Mouse (Mus musculus): ENCODE measurements around the gene Zfp398. TPM values are rescaled to one million over a fixed set of nuclear protein-coding genes. Genes with fewer than 3 reads are reported as not detected.

Gene Zfp398
- polyA plus RNA-seq, 1 experiment from 2014 or later: 18.6 TPM

DNA sequence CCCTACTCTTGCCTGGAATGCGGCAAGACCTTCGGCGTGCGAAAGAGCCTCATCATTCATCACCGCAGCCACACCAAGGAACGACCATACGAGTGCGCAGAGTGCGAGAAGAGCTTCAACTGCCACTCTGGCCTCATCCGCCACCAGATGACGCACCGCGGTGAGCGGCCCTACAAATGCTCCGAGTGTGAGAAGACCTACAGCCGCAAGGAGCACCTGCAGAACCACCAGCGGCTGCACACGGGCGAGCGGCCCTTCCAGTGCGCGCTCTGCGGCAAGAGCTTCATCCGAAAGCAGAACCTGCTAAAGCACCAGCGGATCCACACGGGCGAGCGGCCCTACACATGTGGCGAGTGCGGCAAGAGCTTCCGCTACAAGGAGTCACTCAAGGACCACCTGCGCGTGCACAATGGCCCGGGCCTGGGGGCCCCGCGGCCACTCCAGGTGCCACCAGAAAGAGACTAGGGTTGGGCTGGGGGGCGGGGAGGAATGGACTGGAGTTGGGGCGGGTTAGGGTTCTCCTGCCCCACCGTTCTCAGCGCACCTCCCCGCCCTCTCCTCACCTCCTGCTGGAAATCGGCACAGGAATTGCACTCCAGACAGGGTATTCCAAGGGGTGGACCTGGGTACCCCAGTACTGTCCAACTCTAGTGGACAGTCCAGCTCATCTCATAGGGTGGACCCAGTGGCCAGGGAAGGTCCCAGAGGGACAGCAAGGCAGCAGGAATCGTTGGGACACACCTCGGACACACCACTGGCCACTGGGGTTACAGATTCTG lies 69.6 kb downstream of the Zfp398 start:
- no peak for DNase-seq (ENCODE audit: low spot score)

DNA sequence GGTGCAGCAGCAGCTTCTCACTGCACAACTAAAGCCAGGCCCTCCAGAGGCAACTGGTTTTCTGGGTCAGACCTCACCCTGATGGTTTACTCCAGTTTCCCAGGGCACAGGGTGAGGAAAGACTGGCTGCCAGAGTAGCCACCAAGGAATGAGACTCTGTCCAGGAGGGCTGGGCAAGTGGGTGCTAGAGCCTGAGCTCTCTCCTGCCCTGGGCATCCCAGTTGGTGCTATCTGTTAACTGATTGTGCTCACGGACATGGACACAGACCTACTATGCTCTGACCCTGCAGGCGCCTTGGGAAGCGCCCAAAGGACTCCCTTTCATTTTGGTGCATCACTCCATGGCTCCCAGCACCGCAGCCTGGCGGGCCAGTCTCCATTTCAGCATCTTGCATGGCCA lies 70.9 kb downstream of the Zfp398 start:
- ATAC-seq (ENCODE audit: low FRiP score) (no peak), DNase-seq (ENCODE audit: low spot score) (no peak)
- Histone ChIP-seq H3K9ac (no peak overlapping the region), H3K36me3 (replicated peaks; ENCODE audit: control insufficient read depth, insufficient read depth) (peaks cover 68% of the 10 kb centered on the region), H3K4me3 (replicated peaks; ENCODE audit: low read length) (no peak overlapping the region), H3K27me3 (ENCODE audit: control insufficient read depth, insufficient read depth, low read length) (no peaks in the 10 kb centered on the region), H3K4me1 (replicated peaks; ENCODE audit: control insufficient read depth, insufficient read depth, low read length) (no peaks in the 10 kb centered on the region), H3K9me3 (ENCODE audit: control insufficient read depth, low read length) (no peaks in the 10 kb centered on the region), H3K27ac (no peak overlapping the region), H3K4me2 (replicated peaks) (no peak overlapping the region)
- WGBS: 93% methylated on average over 5 of the region's 5 CpGs

More for the DNA sequence above, 69.6 kb downstream of the Zfp398 start:
- Histone ChIP-seq H3K27ac (no peak overlapping the region), H3K27me3 (ENCODE audit: control insufficient read depth, insufficient read depth, low read length) (no peaks in the 10 kb centered on the region), H3K4me3 (replicated peaks; ENCODE audit: low read length) (no peak overlapping the region), H3K4me2 (replicated peaks) (no peak overlapping the region), H3K4me1 (replicated peaks; ENCODE audit: control insufficient read depth, insufficient read depth, low read length) (no peaks in the 10 kb centered on the region), H3K9ac (no peak overlapping the region), H3K36me3 (replicated peaks; ENCODE audit: control insufficient read depth, insufficient read depth) (peaks cover 80% of the 10 kb centered on the region), H3K9me3 (ENCODE audit: control insufficient read depth, low read length) (no peaks in the 10 kb centered on the region)
- 53% methylated on average over 44 of the region's 44 CpGs for WGBS
- ATAC-seq (ENCODE audit: low FRiP score): 0 out of 2 replicates have a peak, but pooled peaks have one; percentile 24

DNA sequence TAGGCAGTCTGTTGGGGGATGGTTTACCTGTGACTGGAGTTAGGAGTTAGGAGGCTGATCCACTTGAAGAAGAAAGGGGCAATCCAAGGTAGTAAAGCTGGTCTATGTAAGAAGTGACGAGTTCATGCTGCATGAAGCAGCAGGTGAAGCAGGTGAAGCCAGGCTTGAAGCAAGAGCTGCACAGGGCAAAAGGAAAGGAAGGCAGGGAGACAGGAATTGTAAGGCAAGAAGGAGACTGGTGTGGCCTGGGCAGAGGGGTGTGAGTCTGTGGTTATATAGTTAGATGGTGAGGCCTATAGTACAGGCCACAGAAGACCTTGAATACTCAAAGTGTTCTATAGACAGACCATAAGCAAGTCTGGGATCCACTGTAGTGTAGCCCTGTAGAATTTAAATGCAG lies 73.5 kb downstream of the Zfp398 start:
- peaks cover 43% of the 10 kb centered on the region for H3K36me3 ChIP-seq (replicated peaks; ENCODE audit: control insufficient read depth, insufficient read depth)
- H3K27me3 ChIP-seq (ENCODE audit: control insufficient read depth, insufficient read depth, low read length): no peaks in the 10 kb centered on the region
- ATAC-seq (ENCODE audit: low FRiP score) (no peak), DNase-seq (ENCODE audit: low spot score) (no peak)
- 94% methylated on average over 1 of the region's 1 CpGs for WGBS
- no peak overlapping the region for H3K9ac ChIP-seq
- no peaks in the 10 kb centered on the region for H3K9me3 ChIP-seq (ENCODE audit: control insufficient read depth, low read length)
- H3K4me3 ChIP-seq (replicated peaks; ENCODE audit: low read length): no peak overlapping the region
- no peak overlapping the region for H3K27ac ChIP-seq
- no peak overlapping the region for H3K4me2 ChIP-seq (replicated peaks)
- H3K4me1 ChIP-seq (replicated peaks; ENCODE audit: control insufficient read depth, insufficient read depth, low read length): no peaks in the 10 kb centered on the region

DNA sequence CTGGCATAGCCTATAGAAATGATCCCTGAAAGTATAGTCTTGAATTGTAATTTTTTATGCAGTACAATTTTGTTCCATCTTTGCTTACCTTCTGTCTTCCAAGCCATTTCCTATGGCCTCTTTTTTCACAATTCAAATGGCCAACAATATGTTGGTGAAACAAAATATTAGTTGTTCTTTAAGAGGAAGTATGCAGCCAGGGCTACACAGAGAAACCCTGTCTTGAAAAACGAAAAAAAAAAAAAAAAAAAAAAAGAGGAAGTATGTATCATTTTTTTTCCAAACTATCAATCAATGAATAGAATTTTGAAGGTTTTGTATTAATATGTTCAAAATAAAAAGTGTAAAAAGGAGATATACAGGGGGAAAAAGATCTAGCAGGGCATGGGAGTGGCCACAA lies 76.2 kb downstream of the Zfp398 start:
- no peak overlapping the region for H3K4me2 ChIP-seq (replicated peaks)
- 86% methylated on average over 1 of the region's 1 CpGs for WGBS
- H3K4me3 ChIP-seq (replicated peaks; ENCODE audit: low read length): no peak overlapping the region
- H3K4me1 ChIP-seq (replicated peaks; ENCODE audit: control insufficient read depth, insufficient read depth, low read length): no peaks in the 10 kb centered on the region
- ATAC-seq (ENCODE audit: low FRiP score) (no peak), DNase-seq (ENCODE audit: low spot score) (no peak)
- H3K9ac ChIP-seq: no peak overlapping the region
- no peak overlapping the region for H3K27ac ChIP-seq
- no peaks in the 10 kb centered on the region for H3K27me3 ChIP-seq (ENCODE audit: control insufficient read depth, insufficient read depth, low read length)
- H3K9me3 ChIP-seq (ENCODE audit: control insufficient read depth, low read length): no peaks in the 10 kb centered on the region
- H3K36me3 ChIP-seq (replicated peaks; ENCODE audit: control insufficient read depth, insufficient read depth): peaks cover 16% of the 10 kb centered on the region

DNA sequence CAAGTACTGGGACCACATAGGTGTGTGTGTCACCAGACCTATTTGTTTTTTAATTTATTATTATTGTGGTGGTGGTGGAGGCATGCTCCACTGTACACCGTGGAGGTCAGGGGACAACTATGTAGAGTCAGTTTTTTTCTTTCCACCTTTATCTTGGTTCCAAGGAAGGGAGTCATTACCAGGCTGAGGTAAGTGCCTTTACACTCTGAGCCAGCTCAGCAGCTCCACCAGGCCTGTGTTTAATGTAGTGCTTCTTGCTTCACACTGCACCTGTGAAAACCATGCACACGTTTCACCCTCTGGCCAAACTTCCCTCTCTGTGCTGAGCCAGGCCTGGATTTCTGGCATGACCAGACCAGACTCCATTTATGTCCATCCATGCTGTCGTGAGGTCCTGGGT lies 77.5 kb downstream of the Zfp398 start:
- Histone ChIP-seq H3K9me3 (ENCODE audit: control insufficient read depth, low read length) (no peaks in the 10 kb centered on the region), H3K27ac (no peak overlapping the region), H3K4me2 (replicated peaks) (no peak overlapping the region), H3K36me3 (replicated peaks; ENCODE audit: control insufficient read depth, insufficient read depth) (peaks cover 4% of the 10 kb centered on the region), H3K9ac (no peak overlapping the region), H3K4me3 (replicated peaks; ENCODE audit: low read length) (no peak overlapping the region), H3K4me1 (replicated peaks; ENCODE audit: control insufficient read depth, insufficient read depth, low read length) (no peaks in the 10 kb centered on the region), H3K27me3 (ENCODE audit: control insufficient read depth, insufficient read depth, low read length) (no peaks in the 10 kb centered on the region)
- DNase-seq (ENCODE audit: low spot score) (no peak), ATAC-seq (ENCODE audit: low FRiP score) (no peak)
- WGBS: 73% methylated on average over 3 of the region's 3 CpGs

DNA sequence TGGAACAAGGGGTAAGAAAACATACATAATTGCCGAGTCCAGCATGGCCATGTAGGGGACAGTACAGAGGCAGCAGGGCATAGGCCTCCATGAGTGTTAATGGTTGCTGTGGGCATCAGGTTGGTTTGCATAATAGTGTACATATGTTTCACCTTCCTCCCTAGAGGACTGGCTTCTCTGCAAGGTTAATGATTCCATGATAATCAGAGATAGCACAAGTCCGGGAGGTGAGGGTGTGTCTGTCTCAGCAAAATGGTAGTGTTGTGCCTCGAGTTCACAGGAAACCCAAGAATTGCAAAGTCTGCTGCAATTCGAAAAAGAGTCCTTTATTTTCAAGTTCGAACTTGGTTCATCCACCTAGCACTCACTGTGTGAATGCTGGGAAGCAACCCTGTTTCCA lies 81.6 kb downstream of the Zfp398 start:
- WGBS: 86% methylated on average over 5 of the region's 5 CpGs
- H3K9me3 ChIP-seq (ENCODE audit: control insufficient read depth, low read length): no peaks in the 10 kb centered on the region
- no peak overlapping the region for H3K9ac ChIP-seq
- no peak overlapping the region for H3K27ac ChIP-seq
- no peak overlapping the region for H3K4me2 ChIP-seq (replicated peaks)
- H3K4me3 ChIP-seq (replicated peaks; ENCODE audit: low read length): no peak overlapping the region
- no peaks in the 10 kb centered on the region for H3K27me3 ChIP-seq (ENCODE audit: control insufficient read depth, insufficient read depth, low read length)
- no peaks in the 10 kb centered on the region for H3K36me3 ChIP-seq (replicated peaks; ENCODE audit: control insufficient read depth, insufficient read depth)
- ATAC-seq (ENCODE audit: low FRiP score): no peak
- no peak for DNase-seq (ENCODE audit: low spot score)
- peaks cover 10% of the 10 kb centered on the region for H3K4me1 ChIP-seq (replicated peaks; ENCODE audit: control insufficient read depth, insufficient read depth, low read length)

DNA sequence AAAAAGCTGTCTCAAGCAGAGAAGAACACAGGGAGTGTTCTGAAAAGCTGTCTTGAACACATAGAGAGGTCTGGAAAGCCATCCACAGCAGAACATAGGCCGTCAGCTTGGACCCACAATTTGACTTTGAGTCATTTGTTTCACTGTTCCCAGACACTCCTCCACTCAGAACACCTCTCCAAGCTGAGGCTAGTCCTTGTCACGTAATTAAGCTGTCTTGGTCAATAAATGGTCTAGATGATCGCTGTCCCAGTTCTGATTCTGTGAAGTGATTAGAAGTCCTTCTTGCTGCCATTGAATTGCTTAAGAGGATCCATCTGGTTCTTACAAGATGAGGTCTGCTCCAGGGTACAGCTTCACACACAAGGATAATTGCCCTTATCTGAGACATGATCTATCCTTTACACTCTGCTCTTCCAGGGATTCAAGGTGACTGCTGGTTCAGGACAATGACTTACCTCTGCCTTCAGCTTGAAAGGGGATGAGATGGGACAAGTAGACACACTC lies 83.4 kb downstream of the Zfp398 start:
- Histone ChIP-seq H3K9ac (no peak overlapping the region), H3K9me3 (ENCODE audit: control insufficient read depth, low read length) (no peaks in the 10 kb centered on the region), H3K4me3 (replicated peaks; ENCODE audit: low read length) (no peak overlapping the region), H3K36me3 (replicated peaks; ENCODE audit: control insufficient read depth, insufficient read depth) (no peaks in the 10 kb centered on the region), H3K4me1 (replicated peaks; ENCODE audit: control insufficient read depth, insufficient read depth, low read length) (peaks cover 11% of the 10 kb centered on the region), H3K27me3 (ENCODE audit: control insufficient read depth, insufficient read depth, low read length) (no peaks in the 10 kb centered on the region), H3K27ac (no peak overlapping the region), H3K4me2 (replicated peaks) (no peak overlapping the region)
- no peak for ATAC-seq (ENCODE audit: low FRiP score)
- 76% methylated on average over 3 of the region's 3 CpGs for WGBS
- no peak for DNase-seq (ENCODE audit: low spot score)

DNA sequence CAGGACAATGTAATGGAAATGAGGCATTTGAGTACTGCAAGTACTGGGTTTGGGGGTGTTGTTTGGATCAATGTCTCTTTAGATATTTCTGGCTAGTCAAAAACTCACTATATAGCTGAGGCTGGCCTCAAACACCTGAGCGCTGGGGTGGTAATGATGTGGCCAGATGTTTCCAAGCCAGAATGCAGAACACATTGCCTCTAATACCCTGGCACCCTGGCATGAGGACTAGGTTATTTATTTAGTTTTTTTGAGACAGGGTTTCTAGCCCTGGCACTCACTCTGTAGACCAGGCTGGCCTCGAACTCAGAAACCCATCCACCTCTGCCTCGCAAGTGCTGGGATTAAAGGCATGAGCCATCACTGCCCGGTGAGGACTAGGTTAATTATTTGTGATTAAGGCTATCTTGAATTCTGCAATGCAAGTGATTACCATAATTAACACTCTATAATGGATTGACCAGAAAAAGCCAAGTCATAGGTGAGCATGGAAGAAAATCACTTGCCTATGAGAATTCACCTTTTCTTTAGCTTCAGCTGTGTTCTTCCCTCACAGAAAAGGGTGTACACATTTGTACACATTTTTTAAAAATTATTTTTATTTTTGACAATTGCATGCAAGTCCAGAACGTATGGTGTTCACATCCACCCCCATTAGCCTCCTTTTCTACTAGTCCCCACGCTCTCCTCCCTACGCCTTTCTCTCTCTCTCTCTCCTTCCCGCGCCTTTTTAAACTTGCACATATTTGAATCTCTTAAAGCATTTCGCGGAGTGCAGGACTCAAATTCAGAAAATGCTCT lies 84.4 kb downstream of the Zfp398 start:
- Histone ChIP-seq H3K4me2 (replicated peaks) (peak overlapping the region; percentile 91), H3K9ac (peak overlapping the region; percentile 69), H3K36me3 (replicated peaks; ENCODE audit: control insufficient read depth, insufficient read depth) (no peaks in the 10 kb centered on the region), H3K9me3 (ENCODE audit: control insufficient read depth, low read length) (no peaks in the 10 kb centered on the region), H3K27ac (peak overlapping the region; percentile 94), H3K4me3 (replicated peaks; ENCODE audit: low read length) (peak overlapping the region; percentile 58), H3K4me1 (replicated peaks; ENCODE audit: control insufficient read depth, insufficient read depth, low read length) (peaks cover 11% of the 10 kb centered on the region), H3K27me3 (ENCODE audit: control insufficient read depth, insufficient read depth, low read length) (no peaks in the 10 kb centered on the region)
- WGBS: 28% methylated on average over 11 of the region's 11 CpGs
- ATAC-seq (ENCODE audit: low FRiP score) (peak; percentile 52), DNase-seq (ENCODE audit: low spot score) (no peak)
